Mouse (Mus musculus): ENCODE data around the gene Alcam.

GRCm38 (mm10) chr16:52250196-52250595 lies 203.7 kb downstream of the Alcam start:
- TF ChIP-seq POLR2A (IDR thresholded peaks at IDR 0.05; ENCODE audit: extremely low read depth, insufficient read depth, low read length) (no peak), CTCF (IDR thresholded peaks at IDR 0.05; ENCODE audit: low read depth, low read length) (no peak)

Measured in liver, adult 2 months (tissue).